Mouse (Mus musculus): ENCODE results near the gene Kcnq1.
A peak's percentile ranks its signal among the peaks of the same experiment; 100 is the strongest.

Kcnq1 gene

DNA sequence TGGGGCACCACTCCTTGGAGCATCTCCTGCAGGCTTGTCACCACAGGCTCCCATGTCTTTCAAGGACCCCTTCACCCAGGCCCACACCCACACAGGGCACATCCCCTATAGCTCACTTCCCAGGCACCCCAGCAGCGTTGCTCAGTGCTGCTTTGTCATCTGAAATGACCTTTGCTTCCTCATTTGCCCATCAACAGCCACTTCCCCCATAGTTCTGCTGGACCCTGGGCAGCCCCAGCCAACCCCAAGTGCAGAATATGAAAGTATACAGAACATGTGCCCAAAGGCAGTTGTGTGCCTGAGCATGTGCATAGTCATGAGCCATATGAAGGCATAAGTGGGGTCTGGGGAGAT lies 10.6 kb upstream of the Kcnq1 start:
- Histone ChIP-seq H3K4me3 (replicated peaks; ENCODE audit: low read length) (no peak overlapping the region), H3K4me1 (replicated peaks; ENCODE audit: low read depth, low read length) (no peaks in the 10 kb centered on the region; the same call in 1 of the 2 replicates)
- TF ChIP-seq NANOG (IDR thresholded peaks at IDR 0.05; ENCODE audit: borderline replicate concordance, low read length): no peak
- TF ChIP-seq POU5F1 (IDR thresholded peaks at IDR 0.05; ENCODE audit: borderline replicate concordance, low read length): no peak
- TF ChIP-seq CTCF (conservative IDR thresholded peaks at IDR 0.05; ENCODE audit: low read length): no peak

DNA sequence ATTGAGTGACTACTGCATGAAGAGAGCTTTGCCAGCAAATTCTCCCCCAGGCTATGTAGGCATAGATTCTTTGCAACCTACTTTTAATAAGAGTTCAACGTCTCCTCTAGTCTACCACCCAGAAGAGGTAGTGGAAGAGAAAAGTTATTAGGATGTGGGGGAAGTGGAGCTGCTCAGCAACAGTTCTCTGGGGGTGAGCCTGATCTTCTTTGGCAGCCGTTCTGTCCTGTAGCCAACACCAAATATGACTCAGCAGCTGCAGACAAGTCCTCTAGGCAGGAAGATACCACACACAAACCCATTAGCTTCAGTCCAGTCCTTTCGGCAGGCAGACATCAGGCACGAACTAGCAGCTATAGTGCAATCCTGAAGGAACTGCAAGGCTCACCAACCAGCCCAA lies 5.4 kb upstream of the Kcnq1 start:
- Histone ChIP-seq H3K9me3 (ENCODE audit: low read length) (no peaks in the 10 kb centered on the region), H3K4me3 (replicated peaks; ENCODE audit: low read length) (no peak overlapping the region), H3K36me3 (ENCODE audit: insufficient read depth, low read length) (no peaks in the 10 kb centered on the region), H3K27me3 (ENCODE audit: insufficient read depth, low read length) (peaks cover 95% of the 10 kb centered on the region), H3K4me1 (replicated peaks; ENCODE audit: low read depth, low read length) (no peaks in the 10 kb centered on the region; the same call in 1 of the 2 replicates)
- TF ChIP-seq POU5F1 (IDR thresholded peaks at IDR 0.05; ENCODE audit: borderline replicate concordance, low read length) (no peak), CTCF (conservative IDR thresholded peaks at IDR 0.05; ENCODE audit: low read length) (no peak), NANOG (IDR thresholded peaks at IDR 0.05; ENCODE audit: borderline replicate concordance, low read length) (no peak)

More for the DNA sequence above, 10.6 kb upstream of the Kcnq1 start:
- Histone ChIP-seq H3K9me3 (ENCODE audit: low read length) (no peaks in the 10 kb centered on the region), H3K27me3 (ENCODE audit: insufficient read depth, low read length) (peaks cover 86% of the 10 kb centered on the region), H3K36me3 (ENCODE audit: insufficient read depth, low read length) (no peaks in the 10 kb centered on the region)

GRCm38 (mm10) chr7:143105258-143105897 lies 784 bp upstream of the Kcnq1 start:
- Histone ChIP-seq H3K9me3 (ENCODE audit: low read length) (no peaks in the 10 kb centered on the region), H3K27me3 (ENCODE audit: insufficient read depth, low read length) (peaks cover 97% of the 10 kb centered on the region), H3K4me1 (replicated peaks; ENCODE audit: low read depth, low read length) (peaks cover 23% of the 10 kb centered on the region), H3K4me3 (replicated peaks; ENCODE audit: low read length) (no peak overlapping the region), H3K36me3 (ENCODE audit: insufficient read depth, low read length) (no peaks in the 10 kb centered on the region)
- TF ChIP-seq NANOG (IDR thresholded peaks at IDR 0.05; ENCODE audit: borderline replicate concordance, low read length): no peak
- TF ChIP-seq POU5F1 (IDR thresholded peaks at IDR 0.05; ENCODE audit: borderline replicate concordance, low read length): no peak
- TF ChIP-seq CTCF (conservative IDR thresholded peaks at IDR 0.05; ENCODE audit: low read length): no peak

- Histone ChIP-seq H3K4me1 (replicated peaks; ENCODE audit: low read depth, low read length) (peaks cover 23% of the 10 kb centered on the region), H3K27me3 (ENCODE audit: insufficient read depth, low read length) (peaks cover 97% of the 10 kb centered on the region), H3K36me3 (ENCODE audit: insufficient read depth, low read length) (no peaks in the 10 kb centered on the region), H3K4me3 (replicated peaks; ENCODE audit: low read length) (peak overlapping the region; percentile 83), H3K9me3 (ENCODE audit: low read length) (no peaks in the 10 kb centered on the region)
- TF ChIP-seq POU5F1 (IDR thresholded peaks at IDR 0.05; ENCODE audit: borderline replicate concordance, low read length) (no peak), NANOG (IDR thresholded peaks at IDR 0.05; ENCODE audit: borderline replicate concordance, low read length) (no peak), CTCF (conservative IDR thresholded peaks at IDR 0.05; ENCODE audit: low read length) (no peak)
These were observed 707 bp downstream of the Kcnq1 start for GRCm38 (mm10) chr7:143106672-143107465.

- TF ChIP-seq POU5F1 (IDR thresholded peaks at IDR 0.05; ENCODE audit: borderline replicate concordance, low read length) (no peak), CTCF (conservative IDR thresholded peaks at IDR 0.05; ENCODE audit: low read length) (no peak), NANOG (IDR thresholded peaks at IDR 0.05; ENCODE audit: borderline replicate concordance, low read length) (no peak)
- Histone ChIP-seq H3K4me3 (replicated peaks; ENCODE audit: low read length) (no peak overlapping the region), H3K4me1 (replicated peaks; ENCODE audit: low read depth, low read length) (peaks cover 23% of the 10 kb centered on the region), H3K27me3 (ENCODE audit: insufficient read depth, low read length) (peaks cover 94% of the 10 kb centered on the region), H3K9me3 (ENCODE audit: low read length) (no peaks in the 10 kb centered on the region), H3K36me3 (ENCODE audit: insufficient read depth, low read length) (no peaks in the 10 kb centered on the region)
These were observed 2.0 kb downstream of the Kcnq1 start for GRCm38 (mm10) chr7:143108200-143108599.

DNA sequence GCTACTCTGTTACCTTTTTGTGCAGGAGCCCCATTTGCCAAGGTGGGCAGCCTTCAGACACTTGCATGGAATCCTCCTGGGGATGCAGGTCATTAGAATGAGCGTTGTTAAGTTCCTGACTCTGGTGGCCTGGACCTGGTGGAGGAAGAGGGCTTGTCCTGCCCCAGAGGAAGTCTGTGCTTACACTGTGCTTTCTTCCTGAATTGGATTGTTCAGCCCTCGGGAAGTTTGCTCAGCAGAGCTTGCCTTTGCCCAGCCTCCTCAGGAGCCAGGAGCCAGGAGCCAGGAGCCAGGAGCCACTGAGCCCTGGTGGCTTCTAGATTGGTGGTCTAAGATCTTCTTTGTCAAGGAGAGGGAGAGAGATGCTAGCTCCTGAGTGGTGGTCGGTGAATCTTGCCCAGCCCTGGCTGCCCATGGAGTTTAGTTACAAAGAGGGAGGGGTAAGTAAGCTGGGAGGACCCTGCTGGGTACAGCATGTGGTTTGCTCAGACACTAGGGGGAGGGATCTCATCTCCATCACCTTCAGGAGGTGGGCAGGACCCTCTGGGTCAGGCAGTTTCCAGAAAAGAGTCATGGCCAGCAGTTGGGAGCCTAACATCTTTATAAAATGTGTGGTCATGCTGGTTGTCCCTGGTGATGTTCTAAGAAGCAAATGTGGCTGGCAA lies 3.0 kb downstream of the Kcnq1 start:
- Histone ChIP-seq H3K27me3 (ENCODE audit: insufficient read depth, low read length) (peaks cover 90% of the 10 kb centered on the region), H3K4me3 (replicated peaks; ENCODE audit: low read length) (no peak overlapping the region), H3K4me1 (replicated peaks; ENCODE audit: low read depth, low read length) (peaks cover 23% of the 10 kb centered on the region), H3K36me3 (ENCODE audit: insufficient read depth, low read length) (no peaks in the 10 kb centered on the region), H3K9me3 (ENCODE audit: low read length) (no peaks in the 10 kb centered on the region)
- TF ChIP-seq NANOG (IDR thresholded peaks at IDR 0.05; ENCODE audit: borderline replicate concordance, low read length) (no peak), POU5F1 (IDR thresholded peaks at IDR 0.05; ENCODE audit: borderline replicate concordance, low read length) (no peak), CTCF (conservative IDR thresholded peaks at IDR 0.05; ENCODE audit: low read length) (no peak)

GRCm38 (mm10) chr7:143109696-143110095 lies 3.5 kb downstream of the Kcnq1 start:
- Histone ChIP-seq H3K36me3 (ENCODE audit: insufficient read depth, low read length) (no peaks in the 10 kb centered on the region), H3K4me3 (replicated peaks; ENCODE audit: low read length) (no peak overlapping the region), H3K9me3 (ENCODE audit: low read length) (no peaks in the 10 kb centered on the region), H3K27me3 (ENCODE audit: insufficient read depth, low read length) (peaks cover 85% of the 10 kb centered on the region), H3K4me1 (replicated peaks; ENCODE audit: low read depth, low read length) (peaks cover 23% of the 10 kb centered on the region)
- TF ChIP-seq POU5F1 (IDR thresholded peaks at IDR 0.05; ENCODE audit: borderline replicate concordance, low read length) (no peak), CTCF (conservative IDR thresholded peaks at IDR 0.05; ENCODE audit: low read length) (no peak), NANOG (IDR thresholded peaks at IDR 0.05; ENCODE audit: borderline replicate concordance, low read length) (no peak)

GRCm38 (mm10) chr7:143110803-143111202 lies 4.6 kb downstream of the Kcnq1 start:
- H3K4me3 ChIP-seq (replicated peaks; ENCODE audit: low read length): no peak overlapping the region
- H3K4me1 ChIP-seq (replicated peaks; ENCODE audit: low read depth, low read length): peaks cover 25% of the 10 kb centered on the region
- TF ChIP-seq CTCF (conservative IDR thresholded peaks at IDR 0.05; ENCODE audit: low read length) (no peak), NANOG (IDR thresholded peaks at IDR 0.05; ENCODE audit: borderline replicate concordance, low read length) (no peak), POU5F1 (IDR thresholded peaks at IDR 0.05; ENCODE audit: borderline replicate concordance, low read length) (no peak)
- peaks cover 74% of the 10 kb centered on the region for H3K27me3 ChIP-seq (ENCODE audit: insufficient read depth, low read length)
- no peaks in the 10 kb centered on the region for H3K9me3 ChIP-seq (ENCODE audit: low read length)
- no peaks in the 10 kb centered on the region for H3K36me3 ChIP-seq (ENCODE audit: insufficient read depth, low read length)
